Mouse (Mus musculus) MEL (cell line): ENCODE data around the gene Tmem170. TPM values are rescaled to one million over a fixed set of nuclear protein-coding genes. Genes with fewer than 3 reads are reported as not detected.

ENCODE experiments used
- DNase-seq: peaks from one replicate; pipeline ENCODE4 v3.0.0; 2011; ENCODE audit warnings: low read depth, low spot score
- H3K27ac ChIP-seq: 2 replicates; pipeline ENCODE4 v1.5.1; 2012; ENCODE audit warnings: low read depth, mild to moderate bottlenecking, control low read depth, low read length, moderate library complexity; ENCODE audit not compliant: control insufficient read depth
- H3K27me3 ChIP-seq, 2 experiments: fragments of 150-350 bp in 1 of 2; sonication (generic) in 1 of 2; 2 replicates each; pipeline ENCODE4 v1.6.1; 2012; ENCODE audit warnings: low read length in 2 of 2, mild to moderate bottlenecking in 2 of 2, improper control_type of control experiment in 1 of 2, moderate library complexity in 1 of 2; ENCODE audit not compliant: insufficient read depth in 2 of 2, control insufficient read depth in 1 of 2
- H3K36me3 ChIP-seq, 2 experiments: 2 replicates each; pipeline ENCODE4 v1.6.1; 2012 to 2014; ENCODE audit warnings: low read length in 2 of 2, improper control_type of control experiment in 1 of 2, inconsistent platforms in 1 of 2, mild to moderate bottlenecking in 1 of 2; ENCODE audit not compliant: insufficient read depth in 2 of 2, control insufficient read depth in 1 of 2
- H3K4me1 ChIP-seq, 2 experiments: fragments of 150-350 bp in 1 of 2; sonication (generic) in 1 of 2; 2 replicates each; pipeline ENCODE4 v1.6.1; 2012; ENCODE audit warnings: low read length in 2 of 2, improper control_type of control experiment in 1 of 2, mild to moderate bottlenecking in 1 of 2; ENCODE audit not compliant: insufficient read depth in 2 of 2, control insufficient read depth in 1 of 2
- H3K4me3 ChIP-seq, 2 experiments: fragments of 150-350 bp in 1 of 2; sonication (generic) in 1 of 2; 2 replicates each; pipeline ENCODE4 v1.5.1; 2012; ENCODE audit warnings: low read depth in 2 of 2, low read length in 2 of 2, mild to moderate bottlenecking in 2 of 2, moderate library complexity in 2 of 2, control low read depth in 1 of 2, improper control_type of control experiment in 1 of 2; ENCODE audit not compliant: control insufficient read depth in 1 of 2, insufficient read depth in 1 of 2
- H3K79me2 ChIP-seq: 2 replicates; pipeline ENCODE4 v1.6.1; 2012; ENCODE audit warnings: mild to moderate bottlenecking, low read length, moderate library complexity; ENCODE audit not compliant: control insufficient read depth, poor library complexity, insufficient read depth
- H3K9ac ChIP-seq: 2 replicates; pipeline ENCODE4 v1.6.1; 2012; ENCODE audit warnings: low read depth, mild to moderate bottlenecking, control low read depth, low read length, moderate library complexity; ENCODE audit not compliant: control insufficient read depth, poor library complexity, severe bottlenecking
- H3K9me3 ChIP-seq: fragments of 150-350 bp; sonication (generic); replicated peaks from 2 replicates; pipeline ENCODE4 v1.6.1; 2012; ENCODE audit warnings: mild to moderate bottlenecking, low read length, improper control_type of control experiment, moderate library complexity; ENCODE audit not compliant: insufficient read depth
- CHD2 ChIP-seq: IDR thresholded peaks from 2 replicates; pipeline ENCODE4 v1.6.1; 2011; ENCODE audit warnings: low read length, improper control_type of control experiment
- E2F4 ChIP-seq: IDR thresholded peaks from 2 replicates; pipeline ENCODE4 v1.6.1; 2011; ENCODE audit warnings: low read depth, low read length, improper control_type of control experiment, borderline replicate concordance
- ELF1 ChIP-seq: IDR thresholded peaks from 2 replicates; pipeline ENCODE4 v1.6.1; 2014; ENCODE audit warnings: low read depth, mild to moderate bottlenecking, inconsistent platforms, low read length, improper control_type of control experiment, moderate library complexity
- EP300 ChIP-seq, 2 experiments: IDR thresholded peaks; 2 replicates each; pipeline ENCODE4 v1.6.1; 2011; ENCODE audit warnings: improper control_type of control experiment in 2 of 2, low read length in 2 of 2, low read depth in 1 of 2, mild to moderate bottlenecking in 1 of 2
- GABPA ChIP-seq: IDR thresholded peaks from 2 replicates; pipeline ENCODE4 v1.6.1; 2012; ENCODE audit warnings: low read depth, mild to moderate bottlenecking, inconsistent platforms, low read length, improper control_type of control experiment, moderate library complexity
- GATA1 ChIP-seq: IDR thresholded peaks from 2 replicates; pipeline ENCODE4 v1.6.1; 2011; ENCODE audit warnings: low read depth, low read length, improper control_type of control experiment
- HCFC1 ChIP-seq: IDR thresholded peaks from 2 replicates; pipeline ENCODE4 v1.6.1; 2012; ENCODE audit warnings: low read depth, mild to moderate bottlenecking, inconsistent platforms, low read length, improper control_type of control experiment, moderate library complexity
- MYB ChIP-seq: IDR thresholded peaks from 2 replicates; pipeline ENCODE4 v1.6.1; 2011; ENCODE audit warnings: mild to moderate bottlenecking, low read depth, low read length, improper control_type of control experiment
- MYC ChIP-seq: IDR thresholded peaks from 2 replicates; pipeline ENCODE4 v1.6.1; 2011; ENCODE audit warnings: low read depth, mild to moderate bottlenecking, low read length, improper control_type of control experiment, moderate library complexity
- NELFE ChIP-seq: IDR thresholded peaks from 2 replicates; pipeline ENCODE4 v1.6.1; 2011; ENCODE audit warnings: low read depth, low read length, improper control_type of control experiment
- POLR2A ChIP-seq, 2 experiments: IDR thresholded peaks; 2 replicates each; pipeline ENCODE4 v1.6.1; 2011 to 2012; ENCODE audit warnings: low read length in 2 of 2, mild to moderate bottlenecking in 2 of 2, control low read depth in 1 of 2, improper control_type of control experiment in 1 of 2, low read depth in 1 of 2, moderate library complexity in 1 of 2; ENCODE audit not compliant: control insufficient read depth in 1 of 2, insufficient read depth in 1 of 2, poor library complexity in 1 of 2
- POLR2AphosphoS2 ChIP-seq: IDR thresholded peaks from 2 replicates; pipeline ENCODE4 v1.6.1; 2011; ENCODE audit warnings: low read length, improper control_type of control experiment
- RAD21 ChIP-seq: IDR thresholded peaks from 2 replicates; pipeline ENCODE4 v1.6.1; 2011; ENCODE audit warnings: mild to moderate bottlenecking, low read depth, low read length, improper control_type of control experiment
- USF1 ChIP-seq: IDR thresholded peaks from 2 replicates; pipeline ENCODE4 v1.6.1; 2014; ENCODE audit warnings: low read depth, mild to moderate bottlenecking, inconsistent platforms, low read length, improper control_type of control experiment, moderate library complexity
- ZC3H11A ChIP-seq: IDR thresholded peaks from 2 replicates; pipeline ENCODE4 v1.6.1; 2012; ENCODE audit warnings: low read depth, mild to moderate bottlenecking, inconsistent platforms, low read length, improper control_type of control experiment
- polyA plus RNA-seq, 2 experiments: library from polyadenylated mRNA; stranded (reverse) in 1 of 2; unstranded in 1 of 2; fragments of >175 nt in 1 of 2; fragments of >200 nt in 1 of 2; gene quantifications; 2 replicates each; pipeline versions ENCODE4 v1.2.1 to v1.2.4; 2012; ENCODE audit warnings: low replicate concordance in 2 of 2, low read depth in 1 of 2; ENCODE audit not compliant: insufficient read length in 2 of 2, insufficient read depth in 1 of 2, missing spikeins in 1 of 2
- total RNA-seq: library from RNA; depleted of rRNA; stranded (reverse); fragments of 300-350 nt; gene quantifications from 2 replicates; pipeline ENCODE4 v1.2.3, GENCODE M21; 2012

Gene Tmem170
- total and polyA plus RNA-seq, 3 experiments = 2.9 to 4.6 TPM; not detected in 1

GRCm38 (mm10) chr8:111912860-111913432 lies 36.4 kb upstream of the Tmem170 start:
- no peak for TF ChIP-seq GABPA
- no peak for TF ChIP-seq ZC3H11A
- no peak for TF ChIP-seq GATA1
- no peak for TF ChIP-seq POLR2A (IDR thresholded peaks at IDR 0.05; ENCODE audit: control insufficient read depth in 1 of 2, insufficient read depth in 1 of 2, low read depth in 1 of 2, low read length in 2 of 2, poor library complexity in 1 of 2)
- no peak for TF ChIP-seq USF1
- no peak for TF ChIP-seq MYB
- TF ChIP-seq E2F4 = no peak
- TF ChIP-seq MYC = no peak
- TF ChIP-seq RAD21 = no peak
- no peak for TF ChIP-seq POLR2AphosphoS2
- TF ChIP-seq, all 39 proteins: peak for 0
- H3K9ac ChIP-seq = no peak overlapping the region
- no peak for DNase-seq
- H3K4me3 ChIP-seq = no peak overlapping the region
- no peaks in the 10 kb centered on the region for H3K9me3 ChIP-seq
- H3K36me3 ChIP-seq = no peaks in the 10 kb centered on the region
- no peaks in the 10 kb centered on the region for H3K79me2 ChIP-seq
- no peaks in the 10 kb centered on the region for H3K27me3 ChIP-seq
- no peak overlapping the region for H3K27ac ChIP-seq
- H3K4me1 ChIP-seq = no peaks in the 10 kb centered on the region

- Histone ChIP-seq H3K4me1 (no peaks in the 10 kb centered on the region), H3K79me2 (no peaks in the 10 kb centered on the region), H3K9me3 (no peaks in the 10 kb centered on the region), H3K27me3 (no peaks in the 10 kb centered on the region), H3K4me3 (no peak overlapping the region), H3K9ac (no peak overlapping the region), H3K27ac (no peak overlapping the region), H3K36me3 (no peaks in the 10 kb centered on the region)
- no peak for DNase-seq
- TF ChIP-seq ELF1 (no peak), EP300 (IDR thresholded peaks at IDR 0.05; ENCODE audit: low read depth in 1 of 2, low read length in 2 of 2) (no peak), CHD2 (no peak), HCFC1 (no peak), NELFE (no peak)
These were observed 35.0 kb upstream of the Tmem170 start for GRCm38 (mm10) chr8:111911572-111911971.
